Mouse (Mus musculus): ENCODE data around the gene Elovl4. TPM values are rescaled to one million over a fixed set of nuclear protein-coding genes. Genes with fewer than 3 reads are reported as not detected.

Gene Elovl4
- polyA plus RNA-seq (2017; shearing (Covaris generic)): 0.33 TPM

DNA sequence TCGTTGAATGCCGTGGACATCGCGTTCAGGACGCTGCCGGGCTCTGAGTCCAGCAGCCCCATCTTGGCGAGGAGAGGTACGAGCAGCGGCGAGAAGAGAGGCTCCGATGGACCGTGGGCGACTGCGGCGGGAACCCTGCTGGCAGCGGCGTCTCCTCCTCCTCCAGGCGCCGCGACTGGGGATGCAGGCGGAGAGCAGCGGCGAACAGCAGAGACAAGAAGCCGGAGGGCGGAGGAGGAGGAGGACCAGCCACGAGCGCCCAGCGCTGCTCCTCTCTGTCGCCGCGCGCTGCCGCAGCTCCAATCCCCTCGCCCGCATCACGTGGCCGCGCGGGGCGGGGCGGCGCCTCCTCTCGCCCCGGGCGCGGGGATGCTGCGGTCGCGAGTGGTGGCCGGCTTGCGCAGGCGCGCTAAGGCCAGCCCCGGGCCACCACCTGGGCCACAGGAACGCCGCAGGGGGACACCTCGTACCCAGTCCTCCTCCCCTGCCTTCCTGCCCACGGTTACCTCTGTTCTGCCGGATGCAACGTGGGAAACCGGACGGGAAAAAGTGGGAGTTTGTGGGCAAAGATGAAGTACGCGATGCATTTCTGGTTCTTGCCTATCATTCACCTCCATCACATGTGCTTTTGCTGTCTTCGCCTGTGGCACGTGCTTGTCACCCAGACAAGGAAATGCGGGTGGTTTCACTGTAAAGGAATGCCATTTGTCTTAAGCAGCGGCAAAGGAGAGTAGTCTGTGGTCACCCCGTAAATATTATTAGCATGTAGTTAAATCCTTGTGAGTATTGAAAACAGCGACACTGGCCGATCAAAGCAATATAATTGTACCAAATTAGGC, at the start of gene Elovl4:
TSS of gene Elovl4 (minus strand) at position 301 of the 839 bp plus-strand sequence.

GRCm38 (mm10) chr9:83833811-83834747, 28.0 kb upstream of the Elovl4 start, which contains the start of gene Ttk:
Ttk (plus strand) TSS chr9:83834689.

Other genes with a start within 250 kb of the Elovl4 start
- gene Ttk, start 28.4 kb upstream of the Elovl4 start, polyA plus RNA-seq (2017; shearing (Covaris generic)): not detected
- gene Bckdhb, start 118.9 kb upstream of the Elovl4 start, polyA plus RNA-seq (2017; shearing (Covaris generic)): 7.3 TPM

Measured in effector memory CD4-positive, alpha-beta T cell, adult 7 months (primary cell).